Mouse (Mus musculus) heart, postnatal 0 days (tissue): Measurements from ENCODE around the gene Tbxas1.

Experiments
- CTCF ChIP-seq: IDR thresholded peaks from 2 replicates; pipeline ENCODE4 v1.5.1; 2016; ENCODE audit warnings: antibody characterized with exemption, control low read depth, low read depth
- EP300 ChIP-seq: IDR thresholded peaks from 2 replicates; pipeline ENCODE4 v1.6.1; 2016; ENCODE audit warnings: antibody characterized with exemption, low read depth

DNA sequence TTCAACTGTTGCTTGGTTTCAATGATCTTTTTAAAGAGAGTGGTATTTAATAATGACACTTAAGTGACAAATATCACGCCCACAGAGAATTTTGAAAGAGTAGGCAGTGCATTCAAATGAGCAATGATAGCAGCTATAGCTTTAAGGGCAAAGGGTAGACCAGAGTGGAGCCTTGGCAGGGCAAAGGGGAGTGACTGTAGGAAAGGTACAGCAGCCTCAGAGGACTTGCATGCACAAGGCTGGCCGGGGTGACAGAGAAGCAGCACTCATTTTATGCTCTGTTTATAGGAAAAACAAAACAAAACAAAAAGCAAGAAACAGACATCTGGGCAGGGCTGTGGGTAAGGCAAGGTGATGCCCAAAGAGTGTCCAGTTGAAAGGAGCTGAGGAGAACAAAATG lies 6.3 kb downstream of the Tbxas1 start:
- TF ChIP-seq CTCF, result no peak
- no peak for TF ChIP-seq EP300
